Mouse (Mus musculus) E14TG2a.4 (cell line): ENCODE measurements at regions not wholly inside any gene's neighbourhood (a gene's known extent, or its start where the extent isn't known, plus 50 kb on each side); places are given as distances from the start of the nearest gene placed in this dataset.

ENCODE experiments used
- CTCF ChIP-seq: conservative IDR thresholded peaks from 2 replicates; pipeline ENCODE4 v1.5.1; 2014; ENCODE audit warnings: low read length
- NANOG ChIP-seq: IDR thresholded peaks from 2 replicates; pipeline ENCODE4 v1.6.1; 2014; ENCODE audit warnings: borderline replicate concordance, low read length, mixed read lengths

- TF ChIP-seq CTCF: no peak
- no peak for TF ChIP-seq NANOG
These were observed 93.5 kb downstream of the Chst1 start for GRCm38 (mm10) chr2:92693024-92693423.
